Mouse (Mus musculus): ENCODE measurements around the gene Ptprn2. TPM values are rescaled to one million over a fixed set of nuclear protein-coding genes. Genes with fewer than 3 reads are reported as not detected.
"Not testable (repeated sequence)": the region's sequence is repeated elsewhere in the genome, so short reads cannot be mapped to it uniquely, and the experiment has no call there.

The Ptprn2 gene
- polyA plus RNA-seq, 1 experiment from 2014 or later, result 16.3 TPM

DNA sequence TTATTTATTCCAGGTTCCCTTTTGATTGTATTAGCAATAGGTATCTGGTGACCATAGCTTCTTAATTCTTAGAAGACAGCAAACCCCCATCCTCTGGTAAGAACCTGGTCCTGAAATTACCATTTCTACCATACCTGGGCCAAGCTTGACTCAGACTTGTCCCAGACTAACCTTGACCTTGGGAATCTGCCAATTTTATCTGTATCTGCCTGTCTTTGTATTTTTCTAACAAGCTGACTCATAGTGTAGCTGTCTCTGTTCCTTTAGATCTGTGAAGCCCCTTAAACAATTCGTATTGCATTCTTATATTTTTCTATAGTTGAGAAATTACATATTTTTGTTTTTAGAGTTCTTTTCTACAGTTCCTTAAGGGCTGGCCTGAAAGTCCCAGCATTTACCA lies 6.7 kb upstream of the Ptprn2 start:
- 76% methylated on average over 1 of the region's 1 CpGs for WGBS
- H3K9ac ChIP-seq (replicated peaks), result no peak overlapping the region
- H3K27ac ChIP-seq (replicated peaks), result no peak overlapping the region
- no peaks in the 10 kb centered on the region for H3K9me3 ChIP-seq (replicated peaks)
- ATAC-seq (ENCODE audit: low FRiP score), result no peak
- no peaks in the 10 kb centered on the region for H3K36me3 ChIP-seq
- H3K4me2 ChIP-seq, result no peak overlapping the region
- no peaks in the 10 kb centered on the region for H3K4me1 ChIP-seq
- no peaks in the 10 kb centered on the region for H3K27me3 ChIP-seq (replicated peaks)
- H3K4me3 ChIP-seq (replicated peaks), result no peak overlapping the region

- 80% methylated on average over 1 of the region's 1 CpGs for WGBS
- Histone ChIP-seq H3K9me3 (replicated peaks) (no peaks in the 10 kb centered on the region), H3K4me2 (no peak overlapping the region), H3K4me1 (peaks cover 15% of the 10 kb centered on the region), H3K27me3 (replicated peaks) (no peaks in the 10 kb centered on the region), H3K36me3 (no peaks in the 10 kb centered on the region), H3K27ac (replicated peaks) (no peak overlapping the region), H3K9ac (replicated peaks) (no peak overlapping the region), H3K4me3 (replicated peaks) (no peak overlapping the region)
- ATAC-seq (ENCODE audit: low FRiP score), result no peak
These were observed 3.6 kb upstream of the Ptprn2 start for GRCm38 (mm10) chr12:116481921-116482320.

DNA sequence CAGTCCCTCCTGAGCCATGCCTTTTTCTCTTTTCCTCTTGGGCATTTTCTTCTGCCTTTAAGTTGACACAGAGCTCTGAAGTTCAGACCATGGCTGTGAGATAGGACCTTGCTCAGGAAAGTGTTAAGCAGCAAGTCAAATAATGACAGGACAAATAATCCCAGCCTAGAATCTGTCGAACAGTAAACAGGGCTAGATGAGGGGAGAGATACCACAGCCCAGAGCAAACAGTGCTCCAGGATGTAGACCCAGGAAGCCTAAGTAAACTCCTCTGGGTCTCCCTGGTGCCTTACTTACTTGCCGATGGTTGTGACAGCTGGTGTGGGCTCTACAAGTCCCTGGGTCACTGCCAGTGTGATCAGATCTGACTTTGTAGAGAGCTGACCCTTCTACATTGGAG lies 1.9 kb upstream of the Ptprn2 start:
- H3K4me1 ChIP-seq, result peaks cover 32% of the 10 kb centered on the region
- no peaks in the 10 kb centered on the region for H3K27me3 ChIP-seq (replicated peaks)
- no peak overlapping the region for H3K4me3 ChIP-seq (replicated peaks)
- ATAC-seq (ENCODE audit: low FRiP score), result no peak
- H3K9me3 ChIP-seq (replicated peaks), result no peaks in the 10 kb centered on the region
- H3K9ac ChIP-seq (replicated peaks), result no peak overlapping the region
- H3K4me2 ChIP-seq, result no peak overlapping the region
- WGBS, result 81% methylated on average over 2 of the region's 2 CpGs
- no peaks in the 10 kb centered on the region for H3K36me3 ChIP-seq
- H3K27ac ChIP-seq (replicated peaks), result no peak overlapping the region

DNA sequence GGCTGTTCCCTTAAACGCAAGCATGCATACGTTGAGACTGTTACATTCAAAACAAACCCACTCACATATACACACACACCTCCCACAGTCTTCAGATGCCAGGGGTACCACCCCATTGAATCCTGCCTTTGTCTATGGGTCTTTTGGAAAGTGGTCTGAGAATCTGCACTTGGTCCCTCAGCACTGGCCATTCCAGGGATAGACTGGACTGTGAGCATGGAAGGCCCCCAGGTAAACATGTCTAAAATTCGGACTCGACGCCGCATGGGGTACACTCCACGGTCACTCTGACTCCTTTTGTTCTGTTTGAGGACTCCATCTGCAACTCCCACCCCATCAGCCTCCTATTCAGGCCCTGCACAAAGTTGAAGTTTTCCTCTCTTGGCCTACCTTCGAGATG lies 529 bp upstream of the Ptprn2 start:
- peak overlapping the region; percentile 82; the same call in 1 of the 2 replicates for H3K9ac ChIP-seq (replicated peaks)
- H3K4me3 ChIP-seq (replicated peaks), result peak overlapping the region; percentile 72
- ATAC-seq (ENCODE audit: low FRiP score), result no peak; the same call in 1 of the 2 replicates
- H3K27me3 ChIP-seq (replicated peaks), result no peaks in the 10 kb centered on the region
- peak overlapping the region; percentile 84 for H3K4me2 ChIP-seq
- 81% methylated on average over 8 of the region's 8 CpGs for WGBS
- no peaks in the 10 kb centered on the region for H3K9me3 ChIP-seq (replicated peaks)
- peaks cover 36% of the 10 kb centered on the region for H3K4me1 ChIP-seq
- peak overlapping the region; percentile 96 for H3K27ac ChIP-seq (replicated peaks)
- no peaks in the 10 kb centered on the region for H3K36me3 ChIP-seq

DNA sequence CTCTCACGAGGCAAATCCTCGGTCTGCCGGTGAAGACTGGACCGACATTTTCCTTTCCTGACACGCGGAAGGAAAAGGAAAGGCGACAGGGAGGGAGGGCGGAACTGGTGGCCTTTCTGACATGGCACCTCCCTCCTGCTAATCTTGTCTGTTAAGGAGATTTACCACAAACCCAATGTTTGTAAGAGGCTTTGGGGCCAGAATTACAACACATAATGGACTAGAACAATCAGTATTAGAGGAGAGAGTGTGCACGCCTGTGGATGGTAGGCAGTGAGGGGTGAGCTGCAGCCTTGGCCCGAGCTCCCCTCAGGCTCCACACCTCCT lies 847 bp downstream of the Ptprn2 start:
- 3% methylated on average over 10 of the region's 10 CpGs for WGBS
- H3K4me2 ChIP-seq, result peak overlapping the region; percentile 84
- H3K9ac ChIP-seq (replicated peaks), result peak overlapping the region; percentile 82
- H3K36me3 ChIP-seq, result no peaks in the 10 kb centered on the region
- peaks cover 36% of the 10 kb centered on the region for H3K4me1 ChIP-seq
- H3K27ac ChIP-seq (replicated peaks), result peak overlapping the region; percentile 96
- no peaks in the 10 kb centered on the region for H3K27me3 ChIP-seq (replicated peaks)
- ATAC-seq (ENCODE audit: low FRiP score), result peak; percentile 32; the same call in 1 of the 2 replicates
- no peaks in the 10 kb centered on the region for H3K9me3 ChIP-seq (replicated peaks)
- peak overlapping the region; percentile 72 for H3K4me3 ChIP-seq (replicated peaks)

DNA sequence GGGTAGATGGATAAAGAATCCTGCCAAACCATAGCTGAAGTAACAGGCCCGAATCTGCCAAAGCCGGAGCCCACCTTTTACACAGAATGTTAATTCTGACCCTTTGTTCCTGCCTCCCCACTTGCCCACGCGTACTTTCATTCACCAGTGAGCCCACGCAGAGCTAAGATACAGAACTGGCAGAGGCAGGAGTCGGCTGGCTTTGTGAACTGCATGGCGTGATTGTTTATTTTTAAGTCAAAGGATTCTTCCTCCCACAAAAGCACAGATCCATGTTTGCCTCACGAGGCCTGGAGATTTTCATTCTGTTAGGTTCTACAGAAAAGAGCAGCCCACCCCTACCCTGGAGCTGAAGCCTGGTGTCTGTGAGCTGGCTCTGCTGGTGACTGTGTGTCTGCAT lies 3.3 kb downstream of the Ptprn2 start:
- no peaks in the 10 kb centered on the region for H3K9me3 ChIP-seq (replicated peaks)
- no peak for ATAC-seq (ENCODE audit: low FRiP score)
- no peak overlapping the region for H3K4me2 ChIP-seq
- H3K27ac ChIP-seq (replicated peaks), result no peak overlapping the region
- H3K4me3 ChIP-seq (replicated peaks), result no peak overlapping the region
- WGBS, result 69% methylated on average over 8 of the region's 8 CpGs
- H3K9ac ChIP-seq (replicated peaks), result no peak overlapping the region
- H3K36me3 ChIP-seq, result no peaks in the 10 kb centered on the region
- peaks cover 36% of the 10 kb centered on the region for H3K4me1 ChIP-seq
- H3K27me3 ChIP-seq (replicated peaks), result no peaks in the 10 kb centered on the region

DNA sequence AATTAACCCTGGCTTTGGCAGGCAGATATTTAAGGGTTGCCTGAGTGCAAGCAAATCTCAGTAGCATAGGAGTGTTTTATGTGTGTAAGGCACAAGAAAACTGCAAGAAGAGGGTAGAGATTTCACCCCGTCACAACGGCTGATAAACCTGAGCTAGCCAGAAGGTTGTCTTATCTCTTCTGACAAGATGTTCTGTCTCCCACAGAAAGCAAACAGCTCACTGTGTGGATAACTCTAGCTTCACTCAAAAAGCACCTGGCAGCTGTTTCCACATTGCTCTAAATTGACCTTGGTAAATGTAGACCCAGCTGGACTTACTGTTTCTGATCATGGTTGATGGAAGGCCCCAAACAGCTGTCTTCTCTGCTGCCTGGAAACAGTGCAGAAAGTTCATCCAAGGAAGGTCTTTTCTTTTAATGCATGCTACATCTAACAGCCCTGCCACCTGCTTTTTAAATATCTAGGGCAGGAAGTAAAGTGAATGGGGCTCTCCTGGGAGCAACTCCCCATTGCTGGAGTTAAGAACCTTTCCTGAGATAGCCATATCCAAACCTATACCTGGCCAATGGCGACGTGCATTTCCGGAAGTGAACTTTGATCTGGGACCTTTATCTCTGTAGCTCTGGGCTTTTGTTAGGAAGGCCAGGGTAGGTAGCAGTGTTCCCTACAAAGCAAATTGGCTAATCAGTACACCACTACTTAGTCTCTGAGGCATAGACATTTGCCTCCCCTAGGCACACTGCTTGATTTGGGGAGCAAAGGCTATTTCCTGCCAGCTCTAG lies 5.2 kb downstream of the Ptprn2 start:
- Histone ChIP-seq H3K9me3 (replicated peaks) (no peaks in the 10 kb centered on the region), H3K4me2 (no peak overlapping the region), H3K4me1 (peaks cover 31% of the 10 kb centered on the region), H3K4me3 (replicated peaks) (no peak overlapping the region), H3K9ac (replicated peaks) (no peak overlapping the region), H3K27me3 (replicated peaks) (no peaks in the 10 kb centered on the region), H3K27ac (replicated peaks) (no peak overlapping the region), H3K36me3 (no peaks in the 10 kb centered on the region)
- WGBS, result 89% methylated on average over 5 of the region's 5 CpGs
- no peak for ATAC-seq (ENCODE audit: low FRiP score)

- Histone ChIP-seq H3K4me2 (no peak overlapping the region), H3K4me1 (no peaks in the 10 kb centered on the region; the same call in 1 of the 2 replicates), H3K27ac (replicated peaks) (no peak overlapping the region), H3K9me3 (replicated peaks) (no peaks in the 10 kb centered on the region), H3K9ac (replicated peaks) (no peak overlapping the region), H3K27me3 (replicated peaks) (no peaks in the 10 kb centered on the region), H3K4me3 (replicated peaks) (no peak overlapping the region), H3K36me3 (no peaks in the 10 kb centered on the region)
- no peak for ATAC-seq (ENCODE audit: low FRiP score)
These were observed 13.1 kb downstream of the Ptprn2 start for GRCm38 (mm10) chr12:116498666-116499065.

DNA sequence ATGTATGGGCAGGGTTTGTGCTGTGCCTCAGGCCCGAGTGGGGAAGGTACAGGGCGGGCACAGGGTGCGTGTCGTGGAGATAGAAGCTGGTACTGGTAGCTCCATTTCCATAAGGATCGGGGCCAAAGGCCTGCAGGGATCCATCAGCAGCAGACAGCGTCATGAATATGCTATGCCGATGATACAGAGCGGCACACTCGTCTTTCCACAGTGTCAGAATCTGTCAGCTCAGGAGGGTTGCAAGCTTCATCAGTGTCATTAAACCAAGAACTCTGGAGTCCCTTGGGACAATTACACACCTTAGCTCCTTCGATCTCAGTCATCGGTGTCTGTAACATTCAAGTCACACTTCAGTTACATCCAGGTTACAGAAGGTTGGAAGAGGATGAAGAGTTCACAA lies 15.1 kb downstream of the Ptprn2 start:
- no peak for ATAC-seq (ENCODE audit: low FRiP score)
- H3K27ac ChIP-seq (replicated peaks), result no peak overlapping the region; the same call in 1 of the 2 replicates
- H3K4me2 ChIP-seq, result no peak overlapping the region
- WGBS, result 74% methylated on average over 11 of the region's 11 CpGs
- H3K4me3 ChIP-seq (replicated peaks), result no peak overlapping the region
- H3K36me3 ChIP-seq, result no peaks in the 10 kb centered on the region
- no peak overlapping the region for H3K9ac ChIP-seq (replicated peaks)
- no peaks in the 10 kb centered on the region; the same call in 1 of the 2 replicates for H3K4me1 ChIP-seq
- H3K9me3 ChIP-seq (replicated peaks), result no peaks in the 10 kb centered on the region
- H3K27me3 ChIP-seq (replicated peaks), result no peaks in the 10 kb centered on the region

GRCm38 (mm10) chr12:116512482-116512881 lies 27.0 kb downstream of the Ptprn2 start:
- no peak overlapping the region for H3K4me3 ChIP-seq (replicated peaks)
- no peak for ATAC-seq (ENCODE audit: low FRiP score)
- WGBS, result 94% methylated on average over 1 of the region's 1 CpGs

GRCm38 (mm10) chr12:116513788-116514187 lies 28.3 kb downstream of the Ptprn2 start:
- H3K27ac ChIP-seq (replicated peaks); ATAC-seq (ENCODE audit: low FRiP score); H3K9ac ChIP-seq (replicated peaks); H3K4me2 ChIP-seq; H3K27me3 ChIP-seq (replicated peaks); H3K4me1 ChIP-seq; H3K9me3 ChIP-seq (replicated peaks); H3K4me3 ChIP-seq (replicated peaks); H3K36me3 ChIP-seq: not testable (repeated sequence)
- 83% methylated on average over 2 of the region's 2 CpGs for WGBS

More at GRCm38 (mm10) chr12:116512482-116512881, 27.0 kb downstream of the Ptprn2 start:
- no peak overlapping the region for H3K27ac ChIP-seq (replicated peaks)
- peaks cover 8% of the 10 kb centered on the region for H3K4me1 ChIP-seq
- no peaks in the 10 kb centered on the region for H3K27me3 ChIP-seq (replicated peaks)
- H3K36me3 ChIP-seq, result no peaks in the 10 kb centered on the region
- H3K4me2 ChIP-seq, result no peak overlapping the region
- no peak overlapping the region for H3K9ac ChIP-seq (replicated peaks)
- no peaks in the 10 kb centered on the region for H3K9me3 ChIP-seq (replicated peaks)

DNA sequence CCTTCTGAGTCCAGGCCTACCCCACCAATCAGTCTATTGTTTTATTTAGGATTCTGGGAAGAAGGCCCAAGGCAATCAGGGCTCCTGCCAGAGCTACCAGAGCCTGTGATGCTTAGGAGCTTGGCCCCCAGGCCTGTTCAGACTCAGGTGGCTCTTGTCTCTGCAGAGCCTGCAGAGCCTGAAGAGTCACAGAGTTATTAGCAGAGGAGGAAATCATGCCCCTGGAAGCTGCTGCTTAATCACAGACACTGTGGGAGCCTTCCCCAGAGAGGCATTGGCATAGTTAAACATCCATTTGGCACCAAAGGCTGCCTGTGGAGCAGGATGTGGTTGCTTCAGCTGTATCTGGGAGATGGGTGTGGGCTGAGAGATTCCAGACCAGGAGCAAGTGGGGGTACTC lies 30.3 kb downstream of the Ptprn2 start:
- Histone ChIP-seq H3K4me1 (peaks cover 8% of the 10 kb centered on the region), H3K4me2 (no peak overlapping the region), H3K27ac (replicated peaks) (peak overlapping the region; percentile 4; the same call in 1 of the 2 replicates), H3K9me3 (replicated peaks) (no peaks in the 10 kb centered on the region), H3K27me3 (replicated peaks) (no peaks in the 10 kb centered on the region), H3K9ac (replicated peaks) (no peak overlapping the region), H3K36me3 (no peaks in the 10 kb centered on the region), H3K4me3 (replicated peaks) (no peak overlapping the region)
- ATAC-seq (ENCODE audit: low FRiP score), result peak; percentile 37; the same call in 1 of the 2 replicates

All from neural tube, embryonic 15.5 days (tissue).